Mouse (Mus musculus): Measurements from ENCODE around the gene Gm8050. TPM values are rescaled to one million over a fixed set of nuclear protein-coding genes. Genes with fewer than 3 reads are reported as not detected.
"Not testable (repeated sequence)": the region's sequence is repeated elsewhere in the genome, so short reads cannot be mapped to it uniquely, and the experiment has no call there.

Gene Gm8050
- not detected in 2 replicates for polyA plus RNA-seq (2015; fragmentation: Nextera tagmentation; extraction: Ambion mirVana)

- ATAC-seq (ENCODE audit: low FRiP score, low TSS enrichment); H3K4me2 ChIP-seq (replicated peaks; ENCODE audit: low read depth, low read length); H3K9ac ChIP-seq (replicated peaks; ENCODE audit: low read length); H3K27me3 ChIP-seq (ENCODE audit: insufficient read depth, low read length); H3K9me3 ChIP-seq (ENCODE audit: low read length); H3K36me3 ChIP-seq (ENCODE audit: insufficient read depth, low read length); H3K27ac ChIP-seq (ENCODE audit: low read length); H3K4me1 ChIP-seq (ENCODE audit: insufficient read depth, low read length); H3K4me3 ChIP-seq (ENCODE audit: low read length): not testable (repeated sequence)
- no CpG with 5 or more reads among the region's 2 CpGs for WGBS
Measured at GRCm38 (mm10) chr14:6720151-6720550, at the start of gene Gm8050. TSS of gene Gm8050 (minus strand) at chr14:6720251.

- not testable (repeated sequence) for H3K36me3 ChIP-seq (ENCODE audit: insufficient read depth, low read length); H3K9me3 ChIP-seq (ENCODE audit: low read length); H3K9ac ChIP-seq (replicated peaks; ENCODE audit: low read length); H3K27ac ChIP-seq (ENCODE audit: low read length); H3K4me1 ChIP-seq (ENCODE audit: insufficient read depth, low read length); H3K27me3 ChIP-seq (ENCODE audit: insufficient read depth, low read length); ATAC-seq (ENCODE audit: low FRiP score, low TSS enrichment)
- WGBS, result 3% methylated on average over 4 of the region's 13 CpGs
- Histone ChIP-seq H3K4me2 (replicated peaks; ENCODE audit: low read depth, low read length) (peak overlapping the region; percentile 49; the same call in 1 of the 2 replicates), H3K4me3 (ENCODE audit: low read length) (peak overlapping the region; percentile 44)
Measured at GRCm38 (mm10) chr14:6757231-6757536, 37.1 kb upstream of the Gm8050 start.

GRCm38 (mm10) chr14:6756384-6757230, 36.6 kb upstream of the Gm8050 start:
- Histone ChIP-seq H3K9ac (replicated peaks; ENCODE audit: low read length) (0 out of 2 replicates have a peak overlapping the region, but pooled peaks have one; percentile 38), H3K4me3 (ENCODE audit: low read length) (peak overlapping the region; percentile 44), H3K4me2 (replicated peaks; ENCODE audit: low read depth, low read length) (peak overlapping the region; percentile 49)
- H3K9me3 ChIP-seq (ENCODE audit: low read length); H3K27me3 ChIP-seq (ENCODE audit: insufficient read depth, low read length); H3K36me3 ChIP-seq (ENCODE audit: insufficient read depth, low read length); H3K4me1 ChIP-seq (ENCODE audit: insufficient read depth, low read length); H3K27ac ChIP-seq (ENCODE audit: low read length); ATAC-seq (ENCODE audit: low FRiP score, low TSS enrichment): not testable (repeated sequence)
- 1% methylated on average over 18 of the region's 67 CpGs for WGBS

- H3K36me3 ChIP-seq (ENCODE audit: insufficient read depth, low read length); H3K27ac ChIP-seq (ENCODE audit: low read length); H3K9me3 ChIP-seq (ENCODE audit: low read length); H3K9ac ChIP-seq (replicated peaks; ENCODE audit: low read length); H3K27me3 ChIP-seq (ENCODE audit: insufficient read depth, low read length); H3K4me1 ChIP-seq (ENCODE audit: insufficient read depth, low read length); H3K4me3 ChIP-seq (ENCODE audit: low read length); ATAC-seq (ENCODE audit: low FRiP score, low TSS enrichment); H3K4me2 ChIP-seq (replicated peaks; ENCODE audit: low read depth, low read length): not testable (repeated sequence)
- WGBS, result no CpG with 5 or more reads among the region's 2 CpGs
Measured at GRCm38 (mm10) chr14:6742232-6742631, 22.2 kb upstream of the Gm8050 start, which contains the start of gene Gm3636. TSS of gene Gm3636 (minus strand) at chr14:6742332.

- not testable (repeated sequence) for H3K4me1 ChIP-seq (ENCODE audit: insufficient read depth, low read length); ATAC-seq (ENCODE audit: low FRiP score, low TSS enrichment); H3K36me3 ChIP-seq (ENCODE audit: insufficient read depth, low read length); H3K4me2 ChIP-seq (replicated peaks; ENCODE audit: low read depth, low read length); H3K9ac ChIP-seq (replicated peaks; ENCODE audit: low read length); H3K9me3 ChIP-seq (ENCODE audit: low read length); H3K27ac ChIP-seq (ENCODE audit: low read length); H3K27me3 ChIP-seq (ENCODE audit: insufficient read depth, low read length); H3K4me3 ChIP-seq (ENCODE audit: low read length)
- WGBS, result no CpG with 5 or more reads among the region's 1 CpGs
Measured at GRCm38 (mm10) chr14:6684070-6684469, 36.0 kb downstream of the Gm8050 start, which contains the start of gene Gm10251. TSS of gene Gm10251 (minus strand) at chr14:6684170.

Other genes with a start within 250 kb of the Gm8050 start
- gene Gm8356, start 183.0 kb downstream of the Gm8050 start, polyA plus RNA-seq (2015; fragmentation: Nextera tagmentation; extraction: Ambion mirVana), result not detected in 2 replicates
- gene Gm3629, start 129.6 kb downstream of the Gm8050 start, polyA plus RNA-seq (2015; fragmentation: Nextera tagmentation; extraction: Ambion mirVana), result 0.26 TPM in 1 of 2 replicates, not detected in the other
- gene Gm3460, start 97.8 kb downstream of the Gm8050 start, polyA plus RNA-seq (2015; fragmentation: Nextera tagmentation; extraction: Ambion mirVana), result not detected in 2 replicates
- gene Gm10251, start 36.1 kb downstream of the Gm8050 start, polyA plus RNA-seq (2015; fragmentation: Nextera tagmentation; extraction: Ambion mirVana), result 0.22 TPM in 1 of 2 replicates, not detected in the other
- 2.6 and 2.7 TPM in 2 replicates for gene Gm3636, start 22.1 kb upstream of the Gm8050 start, polyA plus RNA-seq (2015; fragmentation: Nextera tagmentation; extraction: Ambion mirVana)
- not detected in 2 replicates for gene Gm8362, start 54.2 kb upstream of the Gm8050 start, polyA plus RNA-seq (2015; fragmentation: Nextera tagmentation; extraction: Ambion mirVana)
- gene Gm3642, start 120.1 kb upstream of the Gm8050 start, polyA plus RNA-seq (2015; fragmentation: Nextera tagmentation; extraction: Ambion mirVana), result not detected in 2 replicates
- 0.24 and 0.54 TPM in 2 replicates for gene Gm3667, start 169.7 kb upstream of the Gm8050 start, polyA plus RNA-seq (2015; fragmentation: Nextera tagmentation; extraction: Ambion mirVana)

Data from kidney, embryonic 16.5 days (tissue).